Mouse (Mus musculus): ENCODE data around the gene Tcp11. TPM values are rescaled to one million over a fixed set of nuclear protein-coding genes. Genes with fewer than 3 reads are reported as not detected.

Tcp11 gene
- polyA plus RNA-seq (2015; fragmentation: Nextera tagmentation; extraction: Ambion mirVana), result 0.17 and 0.18 TPM in 2 replicates

DNA sequence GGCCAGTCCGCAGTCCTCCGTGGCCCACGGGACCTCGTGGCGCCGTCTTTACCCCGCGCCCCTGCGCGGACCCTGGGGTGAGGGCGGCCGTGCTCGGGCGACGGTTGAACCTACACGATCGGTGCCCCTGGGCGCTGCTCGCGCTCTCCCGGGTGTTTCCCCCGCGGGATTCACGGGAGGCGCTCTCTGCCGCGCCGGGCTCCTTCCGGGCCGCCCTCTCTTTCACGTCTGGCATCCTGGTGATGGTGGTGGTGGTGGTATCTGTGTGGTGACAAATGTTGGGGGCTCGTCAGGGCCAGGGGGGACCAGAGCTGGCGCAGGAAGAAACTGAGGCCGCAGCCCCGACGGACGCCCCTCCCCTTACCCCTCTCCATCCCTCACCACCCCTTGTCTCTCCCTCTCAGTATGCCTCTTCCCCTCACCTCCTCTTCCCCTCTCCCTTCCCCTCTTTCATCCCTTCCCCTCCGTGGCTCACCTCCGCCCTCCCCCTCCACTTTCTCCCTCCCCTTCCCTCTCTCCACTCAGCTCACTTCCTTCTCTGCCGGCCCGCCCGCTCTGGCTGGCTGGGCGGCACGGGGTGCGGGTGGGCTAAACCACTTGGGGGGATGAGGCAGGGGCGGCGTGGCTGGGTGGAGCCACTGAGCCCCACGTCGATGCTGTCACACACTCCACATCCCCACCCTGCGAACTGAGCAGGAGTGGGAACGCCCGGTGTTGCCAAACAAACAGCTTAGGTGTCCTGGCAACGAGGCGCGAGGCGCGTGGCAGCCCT lies at the start of gene Tcp11:
TSS of gene Tcp11 (minus strand) at position 595 of the 772 bp plus-strand sequence.
- H3K36me3 ChIP-seq (replicated peaks), result no peaks in the 10 kb centered on the region
- peak within 1 kb of the TSS; percentile 43; the same call in 1 of the 2 replicates for H3K9ac ChIP-seq
- ATAC-seq (ENCODE audit: insufficient read depth), result peak; percentile 51
- peaks cover 36% of the 10 kb centered on the region for H3K4me1 ChIP-seq (replicated peaks)
- no peak within 1 kb of the TSS for H3K27ac ChIP-seq (replicated peaks)
- no peaks in the 10 kb centered on the region for H3K9me3 ChIP-seq (replicated peaks)
- WGBS (ENCODE audit: insufficient replicate concordance), result 2% methylated on average over 56 of the region's 57 CpGs
- H3K4me3 ChIP-seq (replicated peaks), result peak within 1 kb of the TSS; percentile 57
- H3K4me2 ChIP-seq, result peak within 1 kb of the TSS; percentile 90
- H3K27me3 ChIP-seq, result peaks cover 29% of the 10 kb centered on the region

DNA sequence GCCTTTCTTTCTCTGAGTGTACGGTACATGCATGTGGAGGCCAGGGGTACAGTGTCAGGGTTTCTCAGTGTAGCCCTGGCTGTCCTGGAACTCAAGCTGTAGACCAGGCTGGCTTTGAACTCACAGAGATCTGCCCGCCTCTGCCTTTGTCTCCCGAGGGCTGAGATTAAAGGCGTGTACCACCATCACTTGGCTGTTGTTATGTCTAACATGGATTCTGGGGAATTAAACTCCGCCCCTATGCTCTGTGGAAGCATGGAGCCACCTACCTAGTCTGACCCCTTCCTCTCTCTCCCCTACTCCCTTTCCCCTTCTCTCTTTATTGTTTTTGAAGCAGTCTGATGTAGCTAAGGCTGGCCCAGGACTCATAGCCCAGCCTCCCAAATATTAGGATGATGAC lies 49.4 kb upstream of the Tcp11 start:
- Histone ChIP-seq H3K9ac (no peak overlapping the region), H3K4me3 (replicated peaks) (no peak overlapping the region), H3K36me3 (replicated peaks) (no peaks in the 10 kb centered on the region), H3K27ac (replicated peaks) (no peak overlapping the region), H3K9me3 (replicated peaks) (no peaks in the 10 kb centered on the region), H3K4me2 (no peak overlapping the region), H3K27me3 (peaks cover 13% of the 10 kb centered on the region), H3K4me1 (replicated peaks) (no peaks in the 10 kb centered on the region)
- 60% methylated on average over 5 of the region's 5 CpGs for WGBS (ENCODE audit: insufficient replicate concordance)
- no peak for ATAC-seq (ENCODE audit: insufficient read depth)

GRCm38 (mm10) chr17:28124368-28124767 lies 43.9 kb upstream of the Tcp11 start:
- H3K9me3 ChIP-seq (replicated peaks), result no peaks in the 10 kb centered on the region
- no peaks in the 10 kb centered on the region for H3K36me3 ChIP-seq (replicated peaks)
- H3K4me1 ChIP-seq (replicated peaks), result no peaks in the 10 kb centered on the region
- WGBS (ENCODE audit: insufficient replicate concordance), result 45% methylated on average over 8 of the region's 8 CpGs
- no peak overlapping the region for H3K27ac ChIP-seq (replicated peaks)
- no peak overlapping the region for H3K4me3 ChIP-seq (replicated peaks)
- H3K27me3 ChIP-seq, result no peaks in the 10 kb centered on the region
- H3K9ac ChIP-seq, result no peak overlapping the region
- no peak for ATAC-seq (ENCODE audit: insufficient read depth)
- H3K4me2 ChIP-seq, result no peak overlapping the region

GRCm38 (mm10) chr17:28123627-28124026 lies 43.2 kb upstream of the Tcp11 start:
- H3K27ac ChIP-seq (replicated peaks), result no peak overlapping the region
- no peak overlapping the region for H3K9ac ChIP-seq
- no peaks in the 10 kb centered on the region for H3K36me3 ChIP-seq (replicated peaks)
- H3K4me2 ChIP-seq, result no peak overlapping the region
- no peak for ATAC-seq (ENCODE audit: insufficient read depth)
- H3K27me3 ChIP-seq, result no peaks in the 10 kb centered on the region
- no peak overlapping the region for H3K4me3 ChIP-seq (replicated peaks)
- WGBS (ENCODE audit: insufficient replicate concordance), result 53% methylated on average over 7 of the region's 7 CpGs
- no peaks in the 10 kb centered on the region for H3K9me3 ChIP-seq (replicated peaks)
- no peaks in the 10 kb centered on the region for H3K4me1 ChIP-seq (replicated peaks)

- H3K9ac ChIP-seq, result no peak overlapping the region
- WGBS (ENCODE audit: insufficient replicate concordance), result 60% methylated on average over 13 of the region's 13 CpGs
- H3K9me3 ChIP-seq (replicated peaks), result no peaks in the 10 kb centered on the region
- H3K27me3 ChIP-seq, result peaks cover 5% of the 10 kb centered on the region; the same call in 1 of the 2 replicates
- no peaks in the 10 kb centered on the region for H3K36me3 ChIP-seq (replicated peaks)
- H3K4me3 ChIP-seq (replicated peaks), result no peak overlapping the region
- H3K27ac ChIP-seq (replicated peaks), result no peak overlapping the region
- no peaks in the 10 kb centered on the region for H3K4me1 ChIP-seq (replicated peaks)
- no peak for ATAC-seq (ENCODE audit: insufficient read depth)
- H3K4me2 ChIP-seq, result no peak overlapping the region
Measured at GRCm38 (mm10) chr17:28122949-28123348, 42.5 kb upstream of the Tcp11 start.

DNA sequence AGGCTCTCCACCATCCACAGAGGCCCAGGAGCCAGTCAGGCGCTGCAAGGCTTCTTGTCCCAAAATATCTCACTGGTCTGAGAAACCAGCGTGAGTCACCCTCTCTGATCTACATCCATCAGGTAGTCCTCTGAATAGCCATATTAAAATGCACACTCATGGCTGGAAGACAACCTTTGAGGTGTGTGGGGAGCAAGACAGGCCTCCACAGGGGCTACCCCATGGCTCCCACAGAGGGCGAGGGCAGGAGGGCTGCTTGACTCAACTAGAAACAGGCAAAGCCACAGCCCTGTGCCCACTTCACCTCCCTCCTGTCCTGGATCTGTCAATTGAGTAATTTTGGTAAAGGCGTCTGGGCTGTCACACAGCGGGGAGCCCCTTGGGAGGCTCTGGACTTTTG lies 40.0 kb upstream of the Tcp11 start:
- no peaks in the 10 kb centered on the region for H3K9me3 ChIP-seq (replicated peaks)
- 60% methylated on average over 5 of the region's 5 CpGs for WGBS (ENCODE audit: insufficient replicate concordance)
- no peak overlapping the region for H3K4me2 ChIP-seq
- H3K27ac ChIP-seq (replicated peaks), result no peak overlapping the region
- H3K4me1 ChIP-seq (replicated peaks), result no peaks in the 10 kb centered on the region
- no peak overlapping the region for H3K9ac ChIP-seq
- H3K27me3 ChIP-seq, result peaks cover 11% of the 10 kb centered on the region; the same call in 1 of the 2 replicates
- H3K36me3 ChIP-seq (replicated peaks), result no peaks in the 10 kb centered on the region
- ATAC-seq (ENCODE audit: insufficient read depth), result no peak
- H3K4me3 ChIP-seq (replicated peaks), result no peak overlapping the region

DNA sequence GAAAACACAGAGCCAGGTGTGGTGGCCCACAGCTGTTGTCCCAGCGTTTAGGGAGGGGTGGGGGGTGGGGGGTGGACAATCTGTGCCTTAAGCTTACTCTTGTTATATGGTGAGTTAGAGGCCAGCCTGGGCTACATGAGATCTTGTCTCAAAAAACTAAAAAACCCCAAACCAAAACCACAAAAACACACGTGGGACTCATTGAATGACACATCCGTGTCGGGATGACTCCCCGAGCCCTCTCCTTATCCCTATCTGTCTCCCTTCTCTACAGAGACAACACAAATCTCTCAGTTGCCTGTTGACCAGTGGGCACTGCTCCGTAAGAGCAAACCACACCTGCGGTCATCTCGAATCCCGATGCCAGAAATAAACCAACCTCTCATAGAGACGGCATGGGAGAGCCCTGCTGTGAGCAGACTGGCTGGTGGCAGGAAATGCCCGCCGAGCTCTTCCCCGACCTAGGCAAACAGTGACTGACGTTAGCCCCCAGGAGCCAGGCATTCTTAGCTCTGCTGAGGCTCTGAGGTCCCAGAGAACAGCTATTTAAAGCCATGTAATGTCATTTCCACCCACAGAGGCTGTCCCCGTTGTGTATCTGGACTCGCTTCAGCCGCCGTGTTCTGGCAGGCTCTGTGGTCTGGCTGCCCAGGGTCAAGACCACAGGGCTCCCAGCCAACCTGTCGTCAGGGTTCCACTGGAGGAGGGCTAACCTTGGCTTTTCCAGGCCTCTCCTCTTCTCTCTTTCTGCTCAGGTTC lies 37.2 kb upstream of the Tcp11 start:
- no peaks in the 10 kb centered on the region for H3K36me3 ChIP-seq (replicated peaks)
- H3K27ac ChIP-seq (replicated peaks), result no peak overlapping the region
- no peak for ATAC-seq (ENCODE audit: insufficient read depth)
- peaks cover 11% of the 10 kb centered on the region; the same call in 1 of the 2 replicates for H3K27me3 ChIP-seq
- H3K4me3 ChIP-seq (replicated peaks), result no peak overlapping the region
- no peaks in the 10 kb centered on the region for H3K4me1 ChIP-seq (replicated peaks)
- H3K9ac ChIP-seq, result no peak overlapping the region
- no peak overlapping the region for H3K4me2 ChIP-seq
- 21% methylated on average over 19 of the region's 19 CpGs for WGBS (ENCODE audit: insufficient replicate concordance)
- H3K9me3 ChIP-seq (replicated peaks), result no peaks in the 10 kb centered on the region

GRCm38 (mm10) chr17:28116335-28116734 lies 35.9 kb upstream of the Tcp11 start:
- WGBS (ENCODE audit: insufficient replicate concordance), result 75% methylated on average over 9 of the region's 9 CpGs
- no peaks in the 10 kb centered on the region for H3K9me3 ChIP-seq (replicated peaks)
- H3K4me2 ChIP-seq, result no peak overlapping the region
- H3K9ac ChIP-seq, result no peak overlapping the region
- no peaks in the 10 kb centered on the region for H3K36me3 ChIP-seq (replicated peaks)
- H3K4me3 ChIP-seq (replicated peaks), result no peak overlapping the region
- peaks cover 11% of the 10 kb centered on the region; the same call in 1 of the 2 replicates for H3K27me3 ChIP-seq
- no peak for ATAC-seq (ENCODE audit: insufficient read depth)
- no peaks in the 10 kb centered on the region for H3K4me1 ChIP-seq (replicated peaks)
- H3K27ac ChIP-seq (replicated peaks), result no peak overlapping the region

- H3K9me3 ChIP-seq (replicated peaks), result no peaks in the 10 kb centered on the region
- no peaks in the 10 kb centered on the region; the same call in 1 of the 2 replicates for H3K27me3 ChIP-seq
- 0 out of 2 replicates have a peak, but pooled peaks cover 2% of the 10 kb centered on the region for H3K4me1 ChIP-seq (replicated peaks)
- H3K4me2 ChIP-seq, result no peak overlapping the region
- H3K36me3 ChIP-seq (replicated peaks), result no peaks in the 10 kb centered on the region
- 75% methylated on average over 8 of the region's 8 CpGs for WGBS (ENCODE audit: insufficient replicate concordance)
- ATAC-seq (ENCODE audit: insufficient read depth), result no peak
- no peak overlapping the region for H3K27ac ChIP-seq (replicated peaks)
- H3K9ac ChIP-seq, result no peak overlapping the region
- no peak overlapping the region for H3K4me3 ChIP-seq (replicated peaks)
Measured at GRCm38 (mm10) chr17:28112266-28112665, 31.8 kb upstream of the Tcp11 start.

GRCm38 (mm10) chr17:28107275-28107674 lies 26.8 kb upstream of the Tcp11 start:
- Histone ChIP-seq H3K9ac (no peak overlapping the region), H3K4me3 (replicated peaks) (no peak overlapping the region), H3K36me3 (replicated peaks) (no peaks in the 10 kb centered on the region), H3K4me1 (replicated peaks) (0 out of 2 replicates have a peak, but pooled peaks cover 3% of the 10 kb centered on the region), H3K4me2 (no peak overlapping the region), H3K27me3 (no peaks in the 10 kb centered on the region; the same call in 1 of the 2 replicates), H3K9me3 (replicated peaks) (no peaks in the 10 kb centered on the region), H3K27ac (replicated peaks) (no peak overlapping the region)
- WGBS (ENCODE audit: insufficient replicate concordance), result 29% methylated on average over 14 of the region's 14 CpGs
- ATAC-seq (ENCODE audit: insufficient read depth), result no peak

GRCm38 (mm10) chr17:28106352-28106751 lies 25.9 kb upstream of the Tcp11 start:
- ATAC-seq (ENCODE audit: insufficient read depth), result no peak
- H3K27me3 ChIP-seq, result no peaks in the 10 kb centered on the region; the same call in 1 of the 2 replicates
- H3K27ac ChIP-seq (replicated peaks), result no peak overlapping the region
- 62% methylated on average over 6 of the region's 6 CpGs for WGBS (ENCODE audit: insufficient replicate concordance)
- no peaks in the 10 kb centered on the region for H3K36me3 ChIP-seq (replicated peaks)
- 0 out of 2 replicates have a peak, but pooled peaks cover 3% of the 10 kb centered on the region for H3K4me1 ChIP-seq (replicated peaks)
- H3K9ac ChIP-seq, result no peak overlapping the region
- no peak overlapping the region for H3K4me3 ChIP-seq (replicated peaks)
- no peaks in the 10 kb centered on the region for H3K9me3 ChIP-seq (replicated peaks)
- H3K4me2 ChIP-seq, result no peak overlapping the region
